Mouse (Mus musculus) testis, postnatal 14 days (tissue): ENCODE data around the gene Mcrip2.
"Not testable (repeated sequence)": the region's sequence is repeated elsewhere in the genome, so short reads cannot be mapped to it uniquely, and the experiment has no call there.

Source experiments
- DNase-seq: peaks from one replicate; pipeline ENCODE4 v3.0.0; 2021; ENCODE audit warnings: low spot score

Gene Mcrip2

GRCm38 (mm10) chr17:25880196-25880910 is 11.8 kb upstream of the Mcrip2 start, which contains the start of gene Wfikkn1:
Gene Wfikkn1, minus strand, starts transcription at chr17:25880858.
- DNase-seq, result no peak

GRCm38 (mm10) chr17:25879750-25880149 is 11.2 kb upstream of the Mcrip2 start:
- no peak for DNase-seq

- DNase-seq, result no peak
Observed at GRCm38 (mm10) chr17:25879261-25879660, 10.7 kb upstream of the Mcrip2 start.

- no peak for DNase-seq
Observed at GRCm38 (mm10) chr17:25878611-25879180, 10.1 kb upstream of the Mcrip2 start.

DNA sequence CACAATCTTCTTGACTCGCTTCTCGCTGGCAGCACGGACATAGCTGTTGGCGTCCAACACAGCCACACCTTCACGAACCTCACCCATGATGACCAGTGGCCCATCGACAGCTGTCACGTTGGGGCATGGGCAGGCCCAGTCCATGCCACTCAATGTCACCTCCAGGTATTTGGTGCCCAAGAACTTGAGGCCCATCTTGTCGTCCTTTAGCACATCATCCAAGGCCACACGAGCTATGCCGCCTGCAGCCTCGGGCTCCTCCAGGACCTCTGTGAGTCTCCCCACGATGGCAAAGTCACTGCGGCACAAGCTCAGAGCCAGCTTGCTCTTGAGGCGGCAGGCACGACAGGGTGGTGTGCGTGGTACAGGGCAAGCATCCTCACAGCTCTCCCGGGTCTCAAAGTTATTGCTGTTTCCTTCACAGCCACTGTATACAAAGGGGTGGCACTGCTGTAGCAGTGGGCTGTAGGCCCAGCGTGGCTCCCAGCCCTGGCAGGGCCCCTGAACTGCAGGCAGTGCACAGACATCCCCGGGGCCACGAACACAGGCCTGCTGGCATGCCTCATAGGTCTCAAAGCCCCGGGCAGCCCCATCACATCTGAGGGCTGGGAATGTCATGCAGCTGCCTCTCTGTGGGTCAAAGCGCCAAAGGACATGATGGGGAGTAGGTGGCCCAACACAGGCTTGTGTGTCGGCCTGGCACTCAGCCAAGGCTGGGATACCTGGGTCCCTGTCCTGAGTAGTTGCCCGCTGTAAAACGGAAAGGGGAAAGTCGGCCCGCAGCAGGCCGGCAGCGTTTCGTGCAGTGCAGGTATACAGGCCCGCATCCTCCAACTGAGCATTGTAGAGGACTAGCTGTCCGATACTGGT is 9.4 kb upstream of the Mcrip2 start:
- no peak for DNase-seq

GRCm38 (mm10) chr17:25877025-25877424 is 8.5 kb upstream of the Mcrip2 start:
- DNase-seq, result no peak

GRCm38 (mm10) chr17:25876347-25876915 is 7.9 kb upstream of the Mcrip2 start:
- DNase-seq, result no peak

- peak; percentile 90 for DNase-seq
Observed at GRCm38 (mm10) chr17:25875171-25876136, 6.9 kb upstream of the Mcrip2 start.

- DNase-seq, result peak; percentile 82
Observed at GRCm38 (mm10) chr17:25874721-25875170, 6.2 kb upstream of the Mcrip2 start, which contains the start of gene Mettl26. Gene Mettl26, plus strand, starts transcription at chr17:25875074.

GRCm38 (mm10) chr17:25874148-25874720 is 5.7 kb upstream of the Mcrip2 start:
- DNase-seq, result no peak

DNA sequence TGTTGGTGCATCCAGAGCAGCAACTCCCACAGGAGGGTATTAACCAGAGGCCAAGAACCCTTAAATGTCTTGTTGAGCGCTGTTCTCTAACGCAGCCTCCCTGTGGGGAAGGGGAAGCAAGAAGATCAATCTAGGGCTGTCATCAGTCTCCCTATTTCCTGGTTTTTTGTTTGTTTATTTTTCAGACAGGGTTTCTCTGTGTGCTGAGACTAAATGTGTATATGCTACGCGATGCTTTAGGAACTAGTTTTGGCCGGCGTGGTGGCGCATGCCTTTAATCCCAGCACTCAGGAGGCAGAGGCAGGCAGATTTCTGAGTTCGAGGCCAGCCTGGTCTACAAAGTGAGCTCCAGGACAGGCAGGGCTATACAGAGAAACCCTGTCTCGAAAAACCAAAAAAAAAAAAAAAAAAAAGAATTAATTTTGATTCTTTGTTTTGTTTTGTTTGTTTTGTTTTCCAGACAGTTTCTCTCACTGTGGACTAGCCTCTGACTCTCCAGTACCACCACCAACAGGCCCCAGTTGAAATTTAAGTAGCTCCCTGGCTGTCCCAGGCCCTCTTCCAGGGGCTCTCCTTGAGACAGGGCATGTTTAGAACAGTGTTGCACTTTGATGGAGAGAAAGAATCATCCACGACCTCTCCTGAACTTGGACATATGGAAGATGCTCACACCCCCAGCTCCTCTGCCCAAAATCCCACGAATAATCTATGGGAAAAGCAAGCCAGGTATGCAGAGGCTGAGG is 5.0 kb upstream of the Mcrip2 start:
- DNase-seq, result no peak

DNA sequence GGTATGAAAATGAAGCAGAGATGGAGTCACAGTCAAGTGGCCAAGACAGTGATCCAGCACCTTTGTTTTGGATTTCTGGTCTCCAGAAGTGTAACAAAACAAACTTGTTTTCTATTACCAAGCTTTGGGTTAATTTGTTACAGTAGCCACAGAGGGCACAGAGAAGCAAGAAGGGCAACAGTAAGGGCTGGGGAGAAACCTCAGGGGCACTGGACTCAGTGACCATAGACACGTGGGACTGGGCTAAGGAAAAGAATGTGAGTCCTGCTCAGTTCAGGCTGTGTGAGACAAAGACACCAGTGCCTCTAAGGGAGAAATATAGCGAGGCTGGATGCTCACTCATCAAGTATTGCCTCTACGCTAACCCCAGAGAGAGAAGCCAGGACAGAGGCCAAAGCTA is 4.1 kb upstream of the Mcrip2 start:
- no peak for DNase-seq

DNA sequence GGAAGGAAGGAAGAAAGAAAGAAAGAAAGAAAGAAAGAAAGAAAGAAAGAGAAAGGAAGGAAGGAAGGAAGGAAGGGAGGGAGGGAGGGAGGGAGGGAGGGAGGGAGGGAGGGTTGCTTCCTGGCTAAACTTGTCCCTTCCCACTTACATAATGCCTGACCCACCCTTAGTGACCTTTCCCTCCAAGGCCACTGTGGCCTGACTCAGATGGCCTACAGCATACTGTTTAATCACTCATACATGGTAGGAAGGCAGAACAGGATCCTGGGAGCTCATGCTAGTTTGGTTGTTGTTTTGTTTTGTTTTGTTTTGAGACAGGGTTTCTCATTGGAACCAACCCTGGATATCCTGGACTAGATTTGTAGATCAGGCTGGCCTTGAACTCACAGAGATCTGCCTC is 3.0 kb upstream of the Mcrip2 start:
- DNase-seq, result not testable (repeated sequence)

GRCm38 (mm10) chr17:25869954-25870353 is 1.4 kb upstream of the Mcrip2 start:
- DNase-seq, result no peak

GRCm38 (mm10) chr17:25869498-25869897 is 934 bp upstream of the Mcrip2 start:
- DNase-seq, result no peak

DNA sequence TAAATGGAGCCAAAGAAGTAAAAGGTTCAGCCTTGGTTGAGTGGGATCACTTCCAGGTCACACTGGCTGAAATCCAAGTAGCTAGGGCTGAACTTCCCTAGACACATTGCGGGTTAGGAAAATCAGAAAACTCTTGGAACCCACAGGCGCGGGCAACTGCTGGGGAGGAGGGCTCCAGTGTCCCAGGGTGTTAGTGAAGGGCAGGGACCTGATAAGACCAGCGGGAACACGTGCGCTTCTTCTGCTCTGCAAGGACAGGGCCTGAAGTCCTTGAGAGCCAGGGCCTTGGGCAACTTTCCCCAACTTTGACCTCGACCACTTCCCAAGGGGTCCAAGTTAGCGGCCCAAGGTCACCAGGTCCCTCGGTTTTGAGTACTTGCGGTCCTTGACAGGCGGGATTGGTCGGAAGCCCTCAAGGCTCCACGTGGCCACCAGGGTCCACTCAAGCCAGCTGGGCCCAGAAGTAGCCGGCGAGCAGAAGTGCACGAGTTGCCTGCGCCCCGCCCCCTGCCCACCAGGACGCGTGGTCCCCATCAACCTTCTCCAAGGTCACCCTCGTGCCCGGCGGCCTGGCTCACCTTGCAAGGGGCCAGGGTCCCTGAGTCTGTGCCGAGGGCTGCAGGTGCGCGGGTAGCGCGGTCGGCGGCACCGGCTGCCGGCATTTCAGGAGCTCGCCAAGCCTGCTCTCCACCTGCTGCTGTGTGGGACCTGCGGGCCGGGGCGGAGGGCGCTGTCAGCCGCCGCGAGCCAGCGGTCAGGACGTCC is 546 bp downstream of the Mcrip2 start:
- DNase-seq, result peak; percentile 74

DNA sequence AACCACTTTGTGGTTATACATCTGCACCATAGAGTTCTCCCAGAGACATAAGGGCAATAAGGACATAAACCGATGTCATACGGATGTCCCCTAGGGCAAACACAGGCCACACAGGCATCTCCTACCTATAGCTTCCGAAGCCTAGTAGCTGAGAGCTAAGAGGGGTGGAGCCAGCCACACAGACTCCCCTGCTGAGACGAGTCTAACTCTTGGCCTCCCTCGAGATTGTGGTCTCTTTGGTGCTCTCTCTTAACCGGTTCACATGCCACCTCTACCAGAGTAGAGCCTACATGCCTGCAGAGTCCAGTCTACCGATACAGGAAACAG is 1.1 kb downstream of the Mcrip2 start:
- no peak for DNase-seq

DNA sequence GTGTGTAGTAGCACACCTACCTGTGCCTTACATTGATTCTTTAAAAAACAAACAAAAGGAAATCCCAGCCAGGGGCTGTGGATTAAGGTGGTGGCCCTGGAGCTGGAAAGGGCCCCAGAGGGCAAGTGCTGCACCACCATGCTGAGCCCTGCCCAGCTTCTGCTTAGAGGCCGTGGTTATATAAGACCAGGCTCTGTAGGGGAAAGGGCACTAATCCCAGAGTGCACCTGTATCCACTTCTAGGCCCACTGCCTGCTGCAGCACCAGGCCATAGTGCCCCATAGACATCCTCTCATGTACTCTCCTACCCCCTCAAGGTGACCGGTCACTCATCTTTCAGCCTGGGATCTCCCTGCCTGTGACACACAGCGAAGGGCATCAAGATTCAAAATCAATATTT is 2.4 kb downstream of the Mcrip2 start:
- DNase-seq, result no peak

DNA sequence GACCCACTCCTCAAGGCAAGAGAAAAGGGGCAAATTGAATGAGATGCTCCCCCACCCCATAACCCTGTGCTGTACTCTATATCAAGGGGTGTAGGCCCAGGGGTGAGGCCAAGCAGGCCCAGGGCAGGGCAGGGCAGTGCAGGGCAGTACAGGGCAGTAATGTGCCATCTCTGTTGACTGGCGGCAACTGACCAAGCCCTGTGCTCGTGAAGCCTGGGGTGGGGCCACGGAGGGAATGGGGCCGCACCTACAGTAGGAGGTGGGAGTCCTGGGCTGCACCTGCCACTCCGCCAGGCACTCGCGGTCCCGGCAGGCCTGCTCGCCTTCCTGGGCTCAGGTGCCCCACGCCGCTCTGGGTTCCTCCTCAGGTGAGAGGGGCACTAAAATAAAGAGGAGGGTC is 3.3 kb downstream of the Mcrip2 start:
- no peak for DNase-seq
